Mouse (Mus musculus) mesoderm, embryonic 11.5 days (tissue): ENCODE measurements around the gene Enpp7.

ENCODE experiments used
- DNase-seq: peaks from one replicate; pipeline ENCODE4 v3.0.0-alpha.2; 2012; ENCODE audit warnings: low read depth, low spot score

Gene Enpp7

DNA sequence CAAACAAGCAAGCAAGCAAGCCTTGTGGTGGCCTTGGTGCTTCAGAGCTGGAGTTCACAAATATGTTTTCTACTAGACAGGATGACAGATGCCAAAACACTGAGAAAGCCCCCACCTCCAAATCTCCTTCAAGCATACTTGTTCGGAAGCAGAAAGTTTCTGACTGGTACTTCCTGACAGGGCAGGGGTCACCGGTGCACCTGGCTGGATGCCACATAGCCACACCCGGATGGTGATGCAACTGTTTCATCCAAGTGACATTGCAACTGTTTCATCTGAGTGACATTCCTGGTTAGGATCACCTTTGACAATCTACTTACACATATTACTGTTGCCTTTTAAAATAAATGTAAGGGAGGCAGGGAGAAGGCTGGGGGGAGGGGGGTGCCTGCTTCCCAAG, 9.2 kb downstream of the Enpp7 start:
- DNase-seq: no peak

DNA sequence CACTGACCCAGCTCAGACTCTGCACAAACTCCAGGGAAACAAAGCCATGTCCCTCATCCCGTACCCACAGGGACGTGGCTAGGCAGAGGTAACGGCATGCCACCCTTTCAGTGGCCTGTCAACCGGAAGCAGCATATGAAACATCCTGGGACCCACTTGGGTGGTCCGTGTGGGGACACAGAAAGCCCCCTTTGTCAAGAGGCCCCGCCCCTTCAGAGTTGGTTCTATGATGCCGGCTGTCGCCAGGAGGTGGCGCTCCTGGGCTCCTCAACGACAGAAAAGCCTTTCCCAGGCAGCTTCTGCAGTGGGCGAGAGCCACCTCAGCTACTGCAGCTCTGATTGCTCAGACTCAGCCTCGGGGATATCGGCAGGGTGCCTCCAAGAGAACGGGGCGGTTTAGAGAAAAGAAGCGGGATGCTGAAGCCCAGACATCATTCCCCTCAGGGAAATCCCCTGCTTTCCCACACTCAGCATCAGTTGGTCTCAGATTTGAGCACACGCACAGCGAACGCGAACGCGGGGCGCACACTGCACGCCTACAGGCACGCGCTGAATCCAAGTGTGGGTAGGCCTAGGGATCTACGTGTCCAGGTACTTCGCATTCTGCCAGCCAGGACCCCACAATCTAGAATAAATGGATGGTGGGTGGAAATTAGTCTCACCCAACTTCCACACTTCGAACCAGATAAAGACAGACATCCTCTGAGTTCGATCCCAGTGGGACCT, 10.7 kb downstream of the Enpp7 start:
- DNase-seq: peak; percentile 95

DNA sequence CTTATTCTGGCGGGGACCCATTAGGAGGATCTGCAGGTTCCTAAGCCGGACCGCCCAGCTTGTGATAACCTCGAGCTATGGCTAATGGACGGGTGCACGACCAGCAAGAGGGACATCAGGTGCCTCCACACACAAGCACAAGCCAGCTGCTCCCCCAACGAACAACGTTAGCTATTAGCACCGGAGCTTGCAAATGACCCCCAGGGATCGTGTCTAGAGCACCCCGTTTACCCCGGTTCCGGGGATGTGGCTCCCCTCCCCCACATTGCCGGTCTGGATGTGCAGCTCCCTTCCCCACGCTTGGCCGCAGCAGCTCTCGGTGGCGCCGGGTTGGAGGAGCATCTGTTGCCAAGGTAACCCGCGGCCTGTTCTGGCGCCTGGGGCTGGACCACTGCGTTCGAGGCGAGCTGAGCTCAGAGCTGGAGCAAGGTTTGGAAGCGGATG, 11.4 kb downstream of the Enpp7 start:
- DNase-seq: peak; percentile 73

DNA sequence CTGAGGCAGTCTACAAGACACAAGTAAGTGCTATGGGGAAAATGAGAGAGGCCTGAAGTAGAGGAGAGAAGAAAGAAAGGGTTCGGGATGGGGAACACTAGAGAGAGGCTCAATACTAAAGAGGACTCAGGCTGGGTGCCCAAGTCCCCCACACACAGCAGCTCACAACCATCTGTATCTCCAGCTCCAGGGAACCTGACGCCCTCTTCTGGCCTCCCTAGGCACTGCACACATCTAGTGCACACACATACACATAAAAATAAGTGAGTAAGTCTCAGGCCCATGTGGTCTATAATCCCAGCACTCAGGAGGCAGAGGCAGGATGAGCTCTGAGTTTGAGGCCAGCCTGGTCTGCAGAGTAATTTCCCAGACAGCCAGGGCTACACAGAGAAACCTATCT, 12.9 kb downstream of the Enpp7 start:
- DNase-seq: no peak

DNA sequence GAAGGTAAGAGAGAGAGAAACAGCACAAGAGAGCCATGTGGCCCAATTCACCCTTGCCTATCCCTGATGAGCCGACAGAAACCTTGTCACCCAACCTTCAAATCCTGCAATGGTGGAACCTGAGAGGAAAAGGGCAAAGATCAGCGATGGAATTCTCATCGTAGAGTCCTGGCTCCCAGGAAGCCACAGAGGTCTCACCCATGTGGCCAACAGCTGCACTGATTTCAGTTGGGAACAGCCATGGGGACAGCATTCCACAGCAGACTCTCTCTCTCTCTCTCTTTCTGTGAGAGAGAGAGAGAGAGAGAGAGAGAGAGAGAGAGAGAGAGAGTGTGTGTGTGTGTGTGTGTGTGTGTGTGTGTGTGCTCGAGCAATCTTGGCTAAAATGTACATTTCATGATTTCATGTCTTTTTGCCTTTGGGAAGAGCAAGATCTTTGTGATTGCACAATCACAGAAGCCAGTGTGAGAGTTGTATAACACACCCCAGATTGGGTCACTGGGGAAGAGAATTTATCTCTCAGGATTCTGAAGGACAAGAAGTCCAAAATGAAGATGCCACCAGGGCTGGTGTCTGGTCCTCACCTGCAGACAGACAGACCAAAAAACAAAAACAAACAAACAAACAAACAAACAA, 13.6 kb downstream of the Enpp7 start:
- DNase-seq: no peak

DNA sequence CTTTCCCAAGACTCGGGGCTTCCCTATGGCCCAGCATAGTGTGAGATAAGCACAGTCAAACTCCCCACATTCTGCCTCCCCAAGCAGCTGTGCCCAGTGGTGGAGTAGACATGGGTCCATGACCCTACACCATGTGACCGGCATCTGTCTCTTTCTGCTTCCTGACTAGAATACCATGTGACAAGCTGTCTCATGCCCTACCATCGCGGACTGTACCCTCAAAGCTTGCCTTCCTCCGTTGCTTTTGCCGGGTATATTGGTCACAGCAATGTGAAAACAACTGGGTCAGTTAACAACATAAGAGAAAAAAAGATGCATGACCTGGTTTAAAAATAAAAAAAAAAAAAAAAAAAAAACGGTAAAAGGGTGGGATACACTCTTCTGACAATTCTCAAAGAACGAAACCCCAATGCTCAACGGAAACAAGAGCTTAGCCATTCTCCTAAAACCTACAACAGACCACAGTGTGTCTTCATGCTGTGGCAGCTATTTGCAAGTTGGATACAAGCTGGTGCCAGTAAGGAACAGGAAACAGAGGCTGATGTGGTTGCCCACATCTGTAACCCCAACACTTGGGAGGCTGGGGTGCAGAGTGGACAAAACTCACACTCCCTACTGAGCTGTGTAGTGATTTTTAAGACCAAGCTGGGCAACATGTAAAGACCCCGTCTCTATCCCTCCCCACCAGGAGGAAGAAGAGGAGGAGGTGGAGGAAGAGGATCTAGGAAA, 17.7 kb downstream of the Enpp7 start:
- DNase-seq: no peak

DNA sequence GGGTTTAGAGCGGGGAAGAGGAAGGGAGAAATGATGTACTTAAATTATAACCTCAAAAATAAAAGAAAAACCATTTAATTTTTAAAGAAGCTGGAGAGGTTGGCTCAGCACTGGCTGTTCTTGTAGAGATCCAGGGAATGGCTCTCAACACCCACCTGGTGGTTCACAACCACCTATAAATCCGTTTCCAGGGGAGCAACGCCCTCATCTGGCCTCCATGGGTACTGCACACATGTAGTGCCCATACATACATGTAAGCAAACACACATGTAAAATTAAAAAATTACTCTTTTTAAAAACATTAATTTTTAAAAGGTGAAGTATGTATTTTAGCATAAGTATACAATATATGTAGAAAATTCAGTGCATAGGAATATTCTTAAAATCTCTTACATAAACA, 18.5 kb downstream of the Enpp7 start:
- DNase-seq: no peak

DNA sequence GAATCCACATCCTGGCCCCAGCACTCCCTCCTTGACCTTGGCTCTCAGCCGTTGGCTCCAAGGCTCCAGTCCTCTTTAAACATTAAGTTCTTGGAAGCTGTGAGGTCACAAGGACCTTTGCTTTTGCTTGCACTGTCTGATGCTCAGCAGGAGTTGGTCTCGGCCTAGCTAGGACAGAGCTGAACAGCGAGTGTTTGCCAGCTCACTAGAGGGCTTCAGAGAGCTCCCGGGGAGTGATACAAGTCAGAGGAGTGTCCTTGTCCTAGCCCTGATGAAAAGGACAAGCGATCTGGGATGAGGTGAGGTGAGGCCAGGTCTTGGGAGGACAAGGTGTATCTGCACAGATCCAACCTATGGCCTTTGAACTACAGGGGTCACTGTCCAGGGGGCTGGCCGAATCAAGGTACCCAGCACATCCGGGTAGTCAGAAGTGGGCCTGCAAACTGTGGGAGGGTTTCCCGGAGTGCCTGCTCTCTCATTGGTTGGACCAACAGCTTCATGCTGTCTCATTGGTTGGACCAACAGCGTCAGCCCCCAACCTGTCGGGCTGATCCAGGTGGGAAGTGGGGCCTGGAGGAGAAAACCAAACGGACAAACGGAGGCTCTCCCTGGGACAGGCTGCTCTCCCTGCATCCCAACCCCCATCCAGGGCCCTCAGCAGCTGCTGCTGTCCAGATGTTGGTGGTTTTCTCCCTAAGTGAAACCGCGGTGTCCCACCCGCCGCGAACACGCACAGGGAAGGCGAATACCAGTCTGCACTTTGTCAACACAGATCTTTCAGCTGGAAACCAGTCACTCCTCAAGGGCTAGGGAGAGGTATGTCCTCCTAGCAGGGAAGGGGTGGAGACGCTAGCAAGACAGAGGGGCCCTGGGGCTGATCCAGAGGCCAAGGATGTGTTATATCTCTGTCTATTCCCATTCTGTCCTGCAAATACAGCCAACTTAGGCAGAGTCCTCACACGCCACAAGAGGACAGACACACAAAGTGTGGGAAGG, 19.8 kb downstream of the Enpp7 start:
- DNase-seq: no peak

DNA sequence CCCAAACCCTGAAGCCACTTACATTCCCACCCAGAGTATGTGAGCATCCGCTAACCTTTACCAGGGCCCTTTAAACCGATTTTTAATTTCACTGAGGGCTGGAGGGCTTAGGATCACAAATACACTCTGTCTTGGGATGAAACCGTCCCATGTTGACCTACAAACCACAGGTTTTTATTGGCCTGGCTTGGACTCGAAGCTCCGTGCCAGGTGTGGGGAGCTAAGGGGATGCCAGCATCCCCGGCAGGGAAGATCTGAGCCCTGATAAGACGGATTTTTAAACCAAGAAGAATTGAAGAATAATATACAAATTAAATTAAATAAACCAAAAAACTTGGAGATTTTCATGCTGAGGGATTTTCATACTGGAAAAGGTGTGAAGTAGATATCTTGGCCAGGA, 26.5 kb downstream of the Enpp7 start:
- no peak for DNase-seq

DNA sequence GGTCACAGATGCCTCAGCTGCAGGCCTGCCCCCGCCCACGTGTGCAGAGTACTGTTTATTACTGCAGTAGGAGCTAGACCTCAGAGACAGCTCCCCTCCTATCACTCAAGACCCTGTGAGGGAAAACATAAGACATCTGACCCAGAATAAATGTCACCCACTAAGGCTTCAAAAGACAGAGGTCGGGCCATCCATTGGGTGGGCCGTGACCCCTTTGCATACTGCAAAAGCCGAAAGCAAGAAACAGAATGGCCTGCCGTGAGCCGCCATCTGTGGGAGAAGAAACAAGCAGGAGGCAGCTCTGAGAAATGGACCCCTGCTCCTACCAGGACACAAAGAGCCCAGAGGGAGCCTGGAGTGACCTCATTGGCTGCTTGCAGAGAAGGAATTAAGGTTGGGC, 29.5 kb downstream of the Enpp7 start:
- DNase-seq: no peak

DNA sequence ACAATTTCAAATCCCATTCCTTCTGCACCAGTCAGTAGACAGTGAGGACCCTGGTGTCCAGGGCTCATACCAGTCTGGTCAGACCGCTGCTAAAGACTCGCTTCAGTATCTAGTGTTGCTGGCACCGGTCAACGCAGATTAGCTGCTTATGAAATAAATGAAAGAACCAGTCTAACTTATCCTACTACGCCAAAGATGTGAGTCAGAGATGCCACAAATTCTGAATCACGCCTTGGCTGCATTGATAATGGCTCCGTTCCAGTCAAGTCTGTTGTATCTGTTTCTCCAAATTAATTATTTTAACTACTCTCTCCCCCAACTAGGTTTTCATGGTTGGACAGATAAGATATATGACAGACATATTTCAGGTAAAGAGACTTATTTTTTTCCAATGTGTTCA, 33.2 kb downstream of the Enpp7 start:
- no peak for DNase-seq

DNA sequence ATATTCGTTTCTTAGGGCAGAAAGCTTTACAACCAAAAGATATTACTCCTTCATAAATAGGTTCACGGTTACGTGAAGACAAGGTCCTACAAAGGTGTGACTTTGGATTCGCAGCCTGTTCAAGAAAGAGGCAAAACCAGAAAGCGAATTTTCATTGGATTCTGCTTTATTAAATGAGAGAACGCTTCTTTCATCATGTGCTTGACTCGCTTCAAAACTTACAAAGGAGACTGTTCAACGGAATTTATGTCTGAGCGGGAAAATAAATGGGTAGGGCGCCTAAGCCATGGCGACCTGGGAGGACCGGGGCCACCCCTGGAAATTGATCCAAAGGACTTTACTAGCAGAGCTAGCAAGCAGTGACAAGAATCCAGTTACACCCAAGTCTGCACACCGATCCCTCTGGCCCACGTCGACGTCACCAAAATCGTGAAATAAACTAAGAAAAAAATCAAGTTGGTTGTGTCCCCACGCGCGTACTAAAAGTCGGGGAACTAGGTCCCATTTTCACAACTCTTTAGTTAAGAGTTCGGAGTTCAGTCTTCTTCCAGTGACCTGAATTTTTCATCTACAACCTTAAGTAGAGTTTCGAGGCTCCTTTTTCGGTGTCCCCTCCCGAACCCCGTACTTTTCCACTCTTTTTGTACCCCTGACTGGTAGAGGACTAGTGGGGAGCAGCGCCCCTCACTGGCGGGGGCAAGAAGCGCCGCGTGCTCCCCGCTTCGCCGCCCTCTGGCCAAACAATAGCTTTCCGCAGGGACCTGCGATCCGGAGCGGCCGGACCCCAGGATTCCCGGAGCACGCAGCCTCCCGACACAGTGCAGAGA, 34.3 kb downstream of the Enpp7 start:
- DNase-seq: no peak

DNA sequence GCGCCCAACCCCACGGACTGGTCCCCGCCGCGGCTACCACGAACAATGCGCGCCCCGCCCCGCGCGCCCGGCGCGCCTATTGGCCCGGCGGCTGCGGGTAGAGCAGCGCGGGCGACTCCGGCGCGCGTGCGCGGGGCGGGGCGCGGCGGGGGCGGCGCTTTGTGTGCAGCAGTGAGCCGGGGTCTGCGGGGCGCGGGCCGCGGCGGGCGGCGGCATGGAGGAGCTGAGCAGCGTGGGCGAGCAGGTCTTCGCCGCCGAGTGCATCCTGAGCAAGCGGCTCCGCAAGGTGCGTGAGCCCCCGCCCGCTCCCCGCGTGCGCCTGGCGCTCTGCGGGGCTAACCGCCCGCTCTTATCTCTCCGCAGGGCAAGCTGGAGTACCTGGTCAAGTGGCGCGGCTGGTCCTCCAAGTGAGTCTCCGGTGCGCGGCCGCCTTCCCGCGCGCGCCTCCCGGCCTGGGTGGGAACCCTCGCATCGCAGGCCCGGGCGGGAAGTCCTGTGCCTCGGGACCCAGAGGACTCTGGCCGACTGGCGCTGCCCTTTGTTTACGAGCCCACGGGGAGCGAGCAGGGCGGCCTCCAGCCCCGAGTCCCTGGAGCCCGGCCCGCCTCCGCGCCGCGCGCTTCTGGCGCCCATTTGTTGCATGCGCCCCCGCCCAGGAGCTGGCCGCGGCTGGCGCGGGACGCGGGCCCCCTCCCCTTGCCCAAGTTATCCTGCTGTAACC, 35.1 kb downstream of the Enpp7 start, which contains the start of gene Cbx2:
Cbx2 (plus strand) TSS at position 68 of the 721 bp plus-strand sequence.
- peak; percentile 94 for DNase-seq

DNA sequence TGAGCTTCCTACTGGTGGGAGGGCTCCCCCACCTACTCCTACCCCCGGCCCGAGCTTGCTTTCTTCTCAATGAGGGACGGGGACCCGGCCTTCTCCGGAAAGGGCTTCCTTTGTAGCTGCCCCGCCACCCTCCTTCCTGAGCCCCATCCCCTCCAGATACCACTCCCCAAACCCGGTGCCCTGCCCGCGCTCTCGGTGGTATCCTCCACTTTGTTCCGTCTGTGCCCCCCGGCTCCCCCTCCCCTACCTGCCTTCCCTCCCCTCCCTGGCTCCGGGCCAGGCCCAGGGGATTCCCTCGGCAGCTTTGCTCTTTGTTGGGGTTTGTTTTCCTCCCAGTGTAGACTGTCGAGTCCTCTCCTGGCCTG, 35.6 kb downstream of the Enpp7 start:
- no peak for DNase-seq

DNA sequence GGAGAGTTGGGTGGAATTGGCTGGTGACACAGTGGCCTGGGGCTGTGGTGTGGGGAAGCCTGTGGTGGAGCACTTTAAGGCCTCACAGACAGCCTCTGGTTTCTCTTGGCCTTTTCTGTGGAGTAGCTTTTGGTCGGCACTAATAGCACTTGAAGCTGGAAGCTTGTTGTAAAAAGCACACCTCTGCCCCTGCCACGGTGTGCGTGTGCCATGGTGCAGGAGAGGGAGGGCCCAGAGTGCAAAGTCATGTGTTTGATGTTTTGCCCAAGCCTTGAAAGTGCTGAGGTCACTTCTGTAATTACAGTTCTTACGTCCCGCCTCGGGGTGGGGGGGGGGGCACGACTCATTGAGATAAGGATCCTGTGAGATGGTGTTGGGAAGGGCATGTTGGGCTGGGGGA, 36.3 kb downstream of the Enpp7 start:
- DNase-seq: no peak

DNA sequence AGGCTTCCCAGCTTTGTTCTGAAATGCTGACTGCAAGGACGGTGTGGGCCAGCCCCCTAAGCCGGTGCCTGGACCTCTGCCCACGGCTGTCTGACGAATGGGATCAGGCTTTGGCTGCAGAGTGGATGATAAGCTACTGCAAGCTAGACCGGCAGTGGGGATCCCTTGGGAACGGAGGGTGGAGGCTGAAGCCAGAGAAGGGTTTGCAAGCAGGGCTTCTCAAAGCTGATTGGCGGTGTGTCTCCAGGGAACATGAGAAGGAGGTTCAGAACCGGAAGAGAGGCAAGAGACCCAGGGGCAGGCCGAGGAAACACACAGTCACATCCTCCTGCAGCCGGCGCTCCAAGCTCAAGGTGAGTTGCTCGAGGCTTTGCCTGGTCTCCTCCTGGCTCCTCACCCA, 38.2 kb downstream of the Enpp7 start:
- no peak for DNase-seq

DNA sequence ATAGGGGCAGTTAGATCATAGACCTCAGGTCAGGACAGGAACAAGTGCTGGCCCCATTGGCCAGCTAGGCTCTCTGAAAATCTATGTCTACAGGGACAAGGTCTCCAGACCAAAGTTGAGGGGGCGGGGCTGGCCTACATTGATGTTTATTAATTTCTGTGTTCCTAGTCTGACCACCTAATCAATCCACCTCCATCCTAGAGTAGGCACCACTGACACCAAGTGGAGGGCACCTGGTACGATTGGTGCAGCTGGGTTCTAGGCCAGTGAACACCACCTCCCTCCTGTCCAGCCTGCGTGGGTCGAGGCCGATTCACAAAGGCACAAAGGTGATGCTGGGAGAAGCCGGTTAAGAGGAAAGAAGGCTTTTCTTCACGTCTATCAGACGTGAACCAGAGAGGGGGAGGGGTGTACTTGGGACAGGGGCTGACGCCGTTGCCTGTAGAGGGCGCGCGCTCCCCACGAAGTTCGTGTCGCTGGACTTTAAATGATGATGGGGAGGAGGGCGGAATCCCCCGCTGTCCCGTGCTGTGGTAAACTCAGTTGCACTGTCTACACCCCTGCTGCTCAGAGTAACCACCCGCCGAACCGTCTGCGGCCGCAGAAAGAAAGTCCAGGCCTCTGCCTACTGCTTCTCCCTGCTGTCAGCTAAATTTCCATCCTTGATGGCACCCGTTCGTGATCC, 46.0 kb downstream of the Enpp7 start:
- peak; percentile 85 for DNase-seq

DNA sequence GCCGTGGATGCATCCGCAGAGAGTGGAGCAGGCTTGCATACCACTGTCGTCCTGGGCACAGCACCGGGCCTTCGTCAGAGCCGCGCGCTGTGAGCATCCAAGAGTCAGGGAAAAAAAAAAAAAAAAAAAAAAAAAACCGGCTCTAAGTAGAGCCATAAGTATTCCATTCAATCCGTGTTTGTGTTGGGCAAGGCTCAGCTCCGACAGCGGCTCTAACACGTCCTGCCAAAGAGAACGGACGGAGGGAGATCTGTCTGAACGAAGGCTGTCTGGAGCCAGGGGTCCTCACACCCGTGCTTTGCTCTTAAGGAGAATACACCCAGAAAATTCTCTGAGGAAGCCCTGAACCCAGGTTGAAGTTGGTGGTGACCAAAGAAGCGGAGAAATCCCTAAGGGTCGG, 46.6 kb downstream of the Enpp7 start:
- no peak for DNase-seq

DNA sequence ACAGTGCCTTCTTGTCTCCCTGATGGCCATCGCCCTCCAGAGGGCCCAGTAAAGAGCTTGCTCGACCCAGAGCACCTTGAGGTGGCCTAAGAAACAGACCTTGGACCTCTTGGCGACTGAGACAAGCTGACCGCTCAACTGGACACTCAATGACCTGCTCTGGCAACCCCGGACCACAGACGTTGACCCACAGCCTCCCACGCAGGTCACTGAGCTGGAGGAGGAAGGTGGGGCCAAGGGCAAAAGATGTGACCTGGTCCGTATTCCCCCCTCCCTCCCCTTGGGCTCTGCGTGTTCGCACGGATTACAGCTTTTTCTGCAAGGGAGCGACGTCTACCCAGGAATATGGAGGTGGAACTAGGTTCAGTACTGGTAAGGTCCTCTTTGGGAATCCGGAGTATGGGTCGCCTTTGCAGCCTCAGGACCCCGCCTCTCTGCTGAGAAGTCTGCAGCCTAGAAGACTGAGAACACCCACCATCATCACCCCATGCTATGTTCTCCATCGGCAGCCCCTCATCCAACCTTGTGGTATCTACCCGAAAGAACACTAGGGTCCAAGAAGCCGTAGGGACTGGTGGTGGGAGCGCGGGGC, 47.2 kb downstream of the Enpp7 start:
- DNase-seq: no peak
